Mouse (Mus musculus) lung, adult 18-20 months (tissue): ENCODE data around the gene Zfp941.
A peak's percentile ranks its signal among the peaks of the same experiment; 100 is the strongest.

Experiments used
- DNase-seq, 2 experiments: peaks; one replicate each; pipeline ENCODE4 v3.0.0; 2022; ENCODE audit warnings: mixed read lengths in 2 of 2

The Zfp941 gene

DNA sequence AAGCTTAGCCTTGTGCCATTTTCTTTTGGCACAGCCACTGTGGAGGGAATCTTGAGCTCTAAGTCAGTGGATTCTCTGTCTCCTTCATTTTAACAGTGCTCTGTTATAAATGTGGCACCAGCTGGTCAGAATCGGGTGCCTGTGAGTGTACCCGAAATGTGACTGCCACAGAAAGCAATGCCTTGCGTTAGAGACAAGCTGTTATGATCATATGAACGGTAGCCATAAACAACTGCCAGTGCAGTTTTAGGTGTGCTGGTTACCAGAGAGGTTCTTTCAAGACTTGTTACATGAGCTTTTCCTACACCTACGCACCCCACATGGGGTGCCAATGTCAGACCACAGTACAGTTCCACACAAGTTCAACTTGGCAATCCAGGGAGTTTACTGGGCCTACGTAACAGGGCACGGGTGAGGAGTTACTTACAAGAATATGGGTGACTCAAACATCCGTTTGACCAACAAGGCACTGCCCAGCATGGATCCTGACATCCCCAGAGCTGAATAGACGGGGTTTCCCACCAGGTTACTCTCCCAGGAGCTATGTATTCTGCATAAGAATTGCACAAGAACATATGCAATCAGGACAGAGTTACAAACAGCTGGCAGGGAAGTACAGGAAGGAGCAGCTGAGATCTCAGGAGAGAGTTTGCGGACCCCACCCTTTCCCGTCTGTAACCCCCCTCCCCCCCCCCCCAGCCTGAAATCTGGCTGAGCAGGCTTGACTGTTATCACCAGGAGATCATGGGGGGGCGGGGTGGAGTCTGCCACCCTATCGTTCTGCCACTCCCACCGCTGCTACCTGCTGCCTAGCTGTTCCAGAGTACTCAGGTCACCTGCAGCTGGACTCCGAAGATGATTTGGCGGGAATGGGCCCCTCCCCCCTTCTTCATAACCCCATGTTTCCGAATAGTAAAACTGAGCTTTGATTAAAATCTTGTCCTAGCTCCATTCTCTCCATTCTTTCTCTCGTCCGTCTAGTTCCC, 19.1 kb upstream of the Zfp941 start:
- DNase-seq, result peak; percentile 2 to 28

DNA sequence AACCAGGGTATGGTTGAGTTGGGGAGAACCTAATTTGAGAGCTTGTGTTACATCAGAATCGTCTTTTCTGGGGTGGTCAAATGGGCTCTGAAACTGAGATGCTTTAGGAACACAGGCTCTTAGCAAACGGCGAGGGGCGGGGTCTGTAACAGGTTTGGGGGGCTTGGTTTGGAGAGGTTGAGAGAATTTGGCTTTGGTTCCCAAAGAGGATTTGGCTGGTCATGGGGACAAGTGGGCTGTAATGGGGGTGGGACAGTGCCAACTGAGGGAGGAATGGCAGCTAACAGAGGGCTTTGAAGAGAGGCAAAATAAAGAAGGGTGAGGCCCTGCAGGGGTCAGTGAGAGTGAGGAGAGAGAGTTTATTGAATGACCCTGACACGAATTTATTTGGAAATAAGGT, 17.6 kb upstream of the Zfp941 start:
- DNase-seq, result no peak

DNA sequence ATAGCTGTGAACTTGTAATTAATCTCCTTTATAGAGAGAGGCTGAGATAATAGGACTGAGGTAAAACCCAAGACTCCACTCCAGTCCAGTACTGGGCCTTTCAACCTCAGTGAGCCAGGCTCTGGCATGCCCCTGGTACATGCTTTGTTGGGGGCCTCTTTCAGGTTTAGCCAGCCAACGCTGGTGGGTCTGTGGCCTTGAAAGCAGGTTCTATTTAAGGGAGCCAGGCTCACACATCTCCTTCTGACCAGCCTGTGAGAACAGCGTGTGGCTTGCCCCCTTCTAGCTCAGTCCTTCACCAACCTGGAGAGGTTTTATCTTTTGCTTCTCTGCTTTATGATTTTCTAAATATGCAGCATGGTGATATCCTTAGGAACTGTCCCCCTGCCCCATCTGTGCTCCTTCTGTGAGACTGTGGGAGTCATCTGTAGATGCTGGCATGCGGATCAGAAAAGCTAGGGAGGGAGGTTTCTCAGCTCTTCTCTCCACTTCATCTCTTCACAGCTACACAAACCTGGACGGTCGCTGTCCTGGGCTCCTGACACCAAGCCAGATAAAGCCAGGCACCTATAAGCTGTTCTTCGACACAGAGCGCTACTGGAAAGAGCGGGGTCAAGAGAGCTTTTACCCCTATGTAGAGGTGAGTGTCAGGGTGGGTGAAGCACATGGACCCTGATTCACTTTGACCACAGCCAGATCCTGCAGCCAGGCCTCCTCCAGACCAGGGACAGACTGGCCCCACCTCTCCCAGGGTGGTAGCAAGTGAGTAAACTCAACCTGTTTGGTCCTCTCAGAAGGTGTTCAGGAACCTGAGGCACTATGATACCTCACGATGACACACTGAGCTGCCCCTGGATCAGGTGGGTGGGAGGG, 14.5 kb upstream of the Zfp941 start:
- DNase-seq, result no peak

- DNase-seq, result no peak
Observed at GRCm38 (mm10) chr7:140835758-140836087, 13.7 kb upstream of the Zfp941 start.

- DNase-seq, result peak; percentile 74 to 84
Observed at GRCm38 (mm10) chr7:140834968-140835757, 13.2 kb upstream of the Zfp941 start, which contains the start of gene Urah. TSS of gene Urah (plus strand) at chr7:140835018.

GRCm38 (mm10) chr7:140833341-140833740, 11.4 kb upstream of the Zfp941 start:
- DNase-seq, result no peak

GRCm38 (mm10) chr7:140831447-140831846, 9.5 kb upstream of the Zfp941 start:
- no peak for DNase-seq

- peak; percentile 52 to 71 for DNase-seq
Observed at GRCm38 (mm10) chr7:140828171-140828881, 6.3 kb upstream of the Zfp941 start.

DNA sequence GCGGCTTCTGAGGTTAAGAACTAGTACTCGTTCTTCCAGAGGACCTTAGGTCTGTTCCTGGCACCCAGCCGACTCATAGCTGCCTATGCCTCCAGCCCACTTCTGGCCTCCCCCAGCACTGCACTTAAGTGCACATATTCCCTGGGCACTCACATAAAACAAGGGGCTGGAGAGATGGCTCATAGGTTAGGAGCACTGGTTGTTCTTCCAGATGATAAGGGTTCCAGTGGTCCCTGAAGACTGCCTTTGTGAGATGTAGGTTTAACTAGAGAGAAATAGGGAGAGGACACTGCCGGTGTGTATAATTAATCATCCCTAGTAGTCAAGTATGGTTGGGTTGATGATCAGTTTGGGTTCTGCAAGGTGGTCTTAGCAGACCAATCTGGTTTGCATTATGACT, 753 bp upstream of the Zfp941 start:
- no peak for DNase-seq

- DNase-seq, result no peak
Observed at GRCm38 (mm10) chr7:140821305-140821652, 699 bp downstream of the Zfp941 start.

DNA sequence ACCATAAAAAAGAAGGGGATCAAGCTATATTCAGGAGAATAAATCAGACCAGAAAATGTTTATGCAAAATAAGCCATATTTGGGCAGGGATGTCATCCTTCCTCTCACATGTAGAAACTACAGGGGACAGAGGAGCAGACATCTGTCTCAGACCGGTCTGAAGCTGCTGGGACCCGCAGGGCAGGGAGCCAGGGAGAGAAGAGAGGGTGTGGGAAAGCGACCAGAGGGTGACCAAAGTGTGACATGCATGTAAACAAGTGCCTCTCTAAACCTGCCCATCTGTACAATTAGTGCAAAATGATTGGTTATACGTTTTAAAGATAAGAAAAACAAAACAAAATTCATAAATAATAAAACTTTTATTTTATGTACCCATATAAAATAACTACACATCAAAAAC, 1.8 kb downstream of the Zfp941 start:
- no peak for DNase-seq

DNA sequence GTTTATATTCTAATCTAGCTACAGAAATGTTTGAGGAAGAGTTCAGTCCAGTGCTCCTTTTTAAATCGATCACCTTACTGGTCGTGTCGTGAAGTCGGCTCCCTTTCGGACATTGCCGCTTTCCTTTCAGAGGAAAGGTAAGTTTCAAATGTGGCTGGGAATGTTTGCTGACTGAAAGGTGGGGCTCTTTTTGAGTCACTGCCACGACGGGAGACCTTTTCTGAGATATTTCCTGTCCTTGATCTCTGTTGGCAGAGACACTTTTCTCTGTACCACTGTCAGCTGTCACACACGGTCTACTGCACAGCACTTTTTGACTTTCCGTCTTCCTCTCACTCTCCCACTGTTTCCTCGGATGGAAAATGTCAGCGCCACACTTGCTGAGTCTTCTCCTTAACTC, 9.1 kb downstream of the Zfp941 start:
- no peak for DNase-seq

- DNase-seq, result no peak
Observed at GRCm38 (mm10) chr7:140811714-140812113, 10.3 kb downstream of the Zfp941 start.

- no peak for DNase-seq
Observed at GRCm38 (mm10) chr7:140810496-140810895, 11.5 kb downstream of the Zfp941 start.

- peak; percentile 38 to 63 for DNase-seq
Observed at GRCm38 (mm10) chr7:140805704-140806103, 16.3 kb downstream of the Zfp941 start.

DNA sequence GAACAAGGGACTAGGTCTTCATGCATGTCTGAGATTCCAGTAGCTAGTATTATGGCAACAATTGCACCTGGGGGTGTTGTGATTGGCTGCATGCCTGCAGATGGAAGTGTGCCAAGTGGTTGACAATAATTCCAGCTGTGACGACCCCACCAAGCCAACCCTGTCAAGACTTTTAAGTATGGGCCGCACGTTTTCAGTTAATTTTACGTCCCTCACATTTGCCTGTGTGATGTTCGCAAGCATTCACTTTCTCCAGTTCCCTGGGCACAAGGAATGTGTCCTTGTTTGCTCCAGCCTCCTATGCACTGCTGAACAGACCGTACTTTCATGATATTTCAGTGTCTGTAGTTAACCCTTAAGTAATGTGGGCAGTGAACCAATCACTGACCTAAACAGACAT, 19.3 kb downstream of the Zfp941 start:
- DNase-seq, result no peak

- no peak for DNase-seq
Observed at GRCm38 (mm10) chr7:140798212-140798611, 23.8 kb downstream of the Zfp941 start.

DNA sequence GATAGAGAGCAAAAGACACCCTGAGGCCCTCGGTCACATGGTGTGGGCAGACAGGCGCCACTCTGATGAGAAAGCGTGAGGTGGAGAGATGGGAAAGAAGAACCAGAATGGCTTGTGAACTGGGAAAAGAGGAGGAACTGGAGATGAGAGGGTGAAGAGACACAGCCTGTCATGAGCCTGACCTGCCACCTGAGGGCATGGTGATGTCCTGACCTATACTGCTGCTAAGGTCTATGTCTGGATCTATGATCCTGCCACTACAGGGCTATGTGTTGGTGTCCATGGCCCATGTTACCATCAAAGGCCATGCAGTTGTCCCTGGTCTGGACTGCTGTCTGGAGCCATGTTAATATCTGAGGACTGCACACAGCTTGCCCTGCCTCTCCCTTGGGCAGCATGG, 24.4 kb downstream of the Zfp941 start:
- DNase-seq, result no peak

- DNase-seq, result no peak
Observed at GRCm38 (mm10) chr7:140793541-140793940, 28.4 kb downstream of the Zfp941 start.

DNA sequence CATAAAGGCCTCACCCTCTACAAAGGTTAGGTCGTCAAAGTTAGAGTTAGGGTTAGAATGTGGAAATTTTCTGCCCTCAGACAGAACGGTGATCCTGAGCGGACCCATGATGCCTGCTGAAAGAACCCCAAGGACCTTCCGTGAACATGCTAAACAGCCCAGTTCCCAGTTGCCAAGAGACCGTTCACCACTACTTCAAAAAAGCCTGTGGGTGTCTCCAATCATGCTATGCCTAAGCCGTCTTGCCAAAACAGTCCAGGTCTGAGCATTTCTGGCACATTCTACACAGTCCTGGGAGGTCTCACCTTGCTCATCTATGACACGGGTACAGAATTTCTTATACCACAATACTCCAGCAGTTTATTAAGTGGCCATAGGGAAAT, 33.9 kb downstream of the Zfp941 start:
- no peak for DNase-seq

GRCm38 (mm10) chr7:140787406-140788052, 34.4 kb downstream of the Zfp941 start, which contains the start of gene Syce1:
TSS of gene Syce1 (minus strand) at chr7:140787852.
- DNase-seq, result no peak

GRCm38 (mm10) chr7:140780548-140780947, 41.4 kb downstream of the Zfp941 start:
- no peak for DNase-seq
